Mouse (Mus musculus): Measurements from ENCODE around the gene Scamp1.

The Scamp1 gene

GRCm38 (mm10) chr13:94279420-94279819 lies 6.2 kb downstream of the Scamp1 start:
- DNase-seq (ENCODE audit: low spot score in 2 of 2), result no peak

- no peak for DNase-seq (ENCODE audit: low spot score in 2 of 2)
Measured at GRCm38 (mm10) chr13:94271284-94271683, 14.4 kb downstream of the Scamp1 start.

DNA sequence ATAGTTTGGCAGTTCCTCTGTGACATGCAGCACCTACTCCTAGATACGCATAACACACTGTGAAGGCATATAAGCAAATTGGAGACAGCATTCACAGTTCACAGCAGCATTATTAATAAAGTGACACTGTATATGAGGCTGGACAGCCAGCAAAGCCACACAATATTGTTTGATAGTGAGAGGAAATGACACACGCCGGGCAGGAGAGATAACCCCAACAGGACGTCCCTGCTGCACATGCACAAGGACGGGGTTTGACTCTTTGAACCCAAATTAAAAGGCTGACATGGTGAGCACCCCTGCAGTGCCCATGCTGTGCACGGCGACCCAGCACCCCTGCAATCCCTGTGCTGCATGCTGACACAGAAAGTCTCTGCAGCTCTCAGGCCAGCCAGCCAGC lies 17.5 kb downstream of the Scamp1 start:
- no peak for DNase-seq (ENCODE audit: low spot score in 2 of 2)

DNA sequence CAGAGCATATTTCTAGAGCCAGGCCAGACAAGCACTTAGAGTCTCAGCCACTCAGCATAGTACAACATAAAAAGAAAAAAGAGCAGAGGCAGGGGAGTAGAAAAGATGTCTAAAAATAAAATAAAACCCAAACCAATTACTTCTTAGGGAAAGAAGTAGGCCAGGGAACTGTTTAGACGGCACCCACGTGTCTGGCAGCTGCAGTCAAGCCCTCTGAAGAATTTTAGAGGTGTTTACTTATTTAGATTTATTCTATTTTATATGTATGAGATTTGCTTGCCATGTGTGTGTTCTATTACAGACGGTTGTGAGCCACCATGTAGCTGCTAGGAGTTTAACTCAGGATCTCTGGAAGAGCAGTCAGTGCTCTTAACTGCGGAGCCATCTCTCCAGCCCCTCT lies 18.5 kb downstream of the Scamp1 start:
- DNase-seq (ENCODE audit: low spot score in 2 of 2), result no peak

GRCm38 (mm10) chr13:94266530-94266929 lies 19.1 kb downstream of the Scamp1 start:
- no peak for DNase-seq (ENCODE audit: low spot score in 2 of 2)

DNA sequence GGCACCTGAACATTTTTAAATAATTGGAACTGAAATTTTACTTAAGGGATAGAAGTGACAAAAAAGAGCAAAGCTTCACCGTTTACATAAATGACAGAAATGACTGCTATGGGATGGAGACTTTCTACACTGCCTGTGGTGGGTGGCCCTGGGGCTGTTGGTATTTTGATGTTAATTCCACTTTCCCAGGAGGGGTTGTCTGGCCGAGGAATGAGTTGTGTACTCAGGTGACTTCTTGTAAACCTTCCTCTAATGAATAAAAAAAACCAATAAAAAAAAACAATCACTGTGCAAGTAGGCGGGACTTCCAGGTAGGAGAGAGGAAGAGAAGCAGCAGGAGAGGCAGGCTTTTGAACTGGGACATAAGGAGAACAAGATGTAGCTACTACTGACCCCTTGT lies 20.4 kb downstream of the Scamp1 start:
- no peak for DNase-seq (ENCODE audit: low spot score in 2 of 2)

- DNase-seq (ENCODE audit: low spot score in 2 of 2), result no peak
Measured at GRCm38 (mm10) chr13:94263943-94264342, 21.7 kb downstream of the Scamp1 start.

DNA sequence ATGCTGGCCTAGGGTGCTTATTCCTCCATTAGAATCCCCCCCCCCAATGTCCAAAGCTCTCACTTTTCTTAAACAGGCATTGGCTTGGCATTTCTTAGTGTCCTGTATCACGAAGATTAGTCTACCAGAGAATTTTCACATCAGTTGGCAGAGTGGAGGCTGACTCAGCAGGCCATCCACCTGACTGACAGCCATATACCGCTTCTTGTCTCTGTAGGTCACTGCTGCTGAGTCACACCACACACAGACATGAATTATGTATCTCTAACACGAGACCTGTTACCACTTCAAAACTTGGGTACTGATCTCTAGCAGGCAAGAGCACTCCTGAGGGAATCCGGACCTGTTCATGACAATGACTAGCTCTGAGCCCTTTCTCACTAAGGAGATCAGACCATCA lies 23.1 kb downstream of the Scamp1 start:
- DNase-seq (ENCODE audit: low spot score in 2 of 2), result no peak

- no peak for DNase-seq (ENCODE audit: low spot score in 2 of 2)
Measured at GRCm38 (mm10) chr13:94261624-94262023, 24.0 kb downstream of the Scamp1 start.

- no peak for DNase-seq (ENCODE audit: low spot score in 2 of 2)
Measured at GRCm38 (mm10) chr13:94260961-94261360, 24.7 kb downstream of the Scamp1 start.

DNA sequence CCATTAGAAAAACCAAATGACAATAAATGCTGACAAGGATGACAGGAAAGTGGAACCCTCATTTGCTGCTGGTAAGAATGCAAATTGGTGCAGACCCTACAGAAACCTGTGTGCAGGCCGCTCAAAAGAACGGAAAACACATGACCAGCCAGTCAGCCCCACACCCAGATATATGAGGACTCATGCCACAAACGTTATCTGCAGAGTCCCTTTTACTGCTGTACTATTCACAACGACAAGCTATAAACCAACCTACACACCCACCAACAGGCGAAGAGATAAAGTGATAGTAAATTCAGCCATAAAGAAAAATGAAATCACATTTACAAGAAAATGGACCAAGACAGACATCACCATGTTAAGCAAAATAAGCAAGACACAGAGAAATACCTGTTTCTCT lies 26.4 kb downstream of the Scamp1 start:
- no peak for DNase-seq (ENCODE audit: low spot score in 2 of 2)

DNA sequence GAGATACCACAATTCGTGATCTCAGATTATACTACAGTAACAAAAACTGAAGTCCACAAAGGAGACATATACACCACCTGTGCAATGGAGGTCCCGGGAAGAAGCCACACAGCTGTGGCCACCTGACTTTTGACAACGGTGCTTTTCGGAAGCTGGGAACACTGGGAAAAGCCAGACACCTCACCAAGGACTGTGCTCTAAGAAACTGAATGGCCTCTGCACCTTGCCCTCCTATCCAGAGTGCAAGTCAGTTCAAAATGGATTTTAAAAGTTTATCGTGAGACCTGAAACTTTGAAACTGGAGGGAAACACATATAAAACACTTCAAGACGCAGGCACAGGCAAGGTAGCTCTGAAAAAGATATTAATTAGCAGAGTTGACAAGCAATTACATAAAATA lies 27.1 kb downstream of the Scamp1 start:
- no peak for DNase-seq (ENCODE audit: low spot score in 2 of 2)

- DNase-seq (ENCODE audit: low spot score in 2 of 2), result no peak
Measured at GRCm38 (mm10) chr13:94257711-94258110, 27.9 kb downstream of the Scamp1 start.

- no peak for DNase-seq (ENCODE audit: low spot score in 2 of 2)
Measured at GRCm38 (mm10) chr13:94255176-94255575, 30.5 kb downstream of the Scamp1 start.

DNA sequence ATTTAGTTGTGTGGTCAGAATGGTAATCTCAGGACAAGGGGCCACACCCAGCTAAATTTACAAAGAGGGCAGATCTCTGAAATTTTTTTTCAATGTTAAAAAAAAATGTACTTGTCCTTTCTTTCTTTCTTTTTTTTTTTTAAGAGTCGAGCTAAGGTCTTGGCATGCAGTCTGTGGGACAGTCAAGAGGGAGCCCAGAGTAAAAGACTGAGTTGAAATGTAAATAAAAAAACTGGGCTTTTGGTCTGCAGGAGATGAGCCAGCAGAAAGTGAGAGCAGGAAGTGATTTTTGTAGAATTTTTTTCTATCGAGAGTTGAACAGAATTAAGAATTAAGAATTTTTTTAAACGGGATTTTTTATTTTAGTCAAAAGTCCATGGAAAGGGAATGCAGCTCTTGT lies 31.4 kb downstream of the Scamp1 start:
- no peak for DNase-seq (ENCODE audit: low spot score in 2 of 2)

DNA sequence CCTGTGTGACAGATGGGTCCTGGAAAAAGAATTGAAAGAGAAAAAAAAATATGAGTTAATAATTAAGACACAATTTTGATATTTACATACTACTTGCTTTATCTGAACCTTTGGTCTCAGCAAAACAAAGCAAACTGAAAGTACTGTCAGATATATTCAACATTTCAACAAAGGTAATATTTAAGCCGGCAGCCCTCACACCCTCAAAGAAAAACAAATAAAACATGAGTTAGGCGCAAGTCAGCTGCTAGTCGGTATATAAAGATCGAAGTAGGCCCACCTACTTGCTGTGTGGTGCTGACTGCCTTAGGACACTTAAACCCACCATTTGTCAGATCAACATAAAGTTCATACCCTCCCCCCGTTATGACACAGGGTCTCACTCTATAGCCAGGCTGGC lies 32.6 kb downstream of the Scamp1 start:
- no peak for DNase-seq (ENCODE audit: low spot score in 2 of 2)

DNA sequence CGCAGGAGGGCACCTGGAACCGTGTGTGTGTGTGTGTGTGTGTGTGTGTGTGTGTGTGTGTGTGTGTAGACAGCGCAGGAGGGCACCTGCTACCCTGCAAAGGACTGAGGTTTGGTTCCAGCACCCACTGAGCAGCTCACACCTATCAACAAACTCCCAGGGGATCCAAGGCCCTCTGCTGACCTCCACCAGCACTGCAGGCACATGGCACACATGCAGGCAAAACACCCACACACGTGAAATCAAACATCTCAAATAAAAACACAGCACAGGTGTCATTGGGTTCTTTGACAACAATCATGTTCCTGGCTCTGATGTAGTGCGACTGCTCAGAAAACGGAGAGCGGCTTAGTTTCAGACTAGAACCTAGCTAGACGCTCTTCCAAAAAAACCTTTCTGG lies 34.9 kb downstream of the Scamp1 start:
- no peak for DNase-seq (ENCODE audit: low spot score in 2 of 2)

DNA sequence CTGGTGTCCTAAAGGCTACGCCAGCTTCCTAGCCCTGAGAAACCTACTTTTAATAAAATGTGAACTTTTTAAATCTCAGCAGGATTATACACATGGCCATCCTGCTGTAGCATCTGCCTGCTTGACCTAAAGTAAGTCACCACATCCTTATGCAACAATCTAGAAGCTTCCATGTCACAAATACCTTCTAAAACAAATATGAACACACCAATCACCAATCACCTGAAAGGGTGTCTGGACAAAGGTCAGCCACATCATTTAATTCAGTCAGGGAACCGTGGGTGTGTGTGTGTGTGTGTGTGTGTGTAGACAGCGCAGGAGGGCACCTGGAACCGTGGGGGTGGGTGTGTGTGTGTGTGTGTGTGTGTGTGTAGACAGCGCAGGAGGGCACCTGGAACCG lies 35.5 kb downstream of the Scamp1 start:
- DNase-seq (ENCODE audit: low spot score in 2 of 2), result no peak

DNA sequence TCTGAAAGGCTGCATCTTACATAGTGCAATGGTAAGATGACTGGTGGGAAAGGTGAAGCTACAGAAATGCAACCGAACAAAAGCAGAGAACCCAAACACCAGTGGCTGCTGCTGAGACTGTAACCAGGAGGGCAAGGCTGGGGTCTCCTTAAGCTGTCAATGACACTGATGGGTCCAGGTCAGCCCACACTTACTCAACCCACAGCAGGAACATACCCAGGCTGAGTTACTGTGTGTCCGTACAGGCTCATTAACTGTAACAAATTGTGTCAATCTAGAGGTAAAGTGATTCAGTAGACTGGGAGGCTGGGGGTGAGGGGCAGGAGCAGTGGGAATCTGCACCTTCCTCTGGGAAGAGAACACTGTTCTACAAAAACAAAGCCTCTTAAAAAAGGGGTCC lies 42.8 kb downstream of the Scamp1 start:
- DNase-seq (ENCODE audit: low spot score in 2 of 2), result no peak

DNA sequence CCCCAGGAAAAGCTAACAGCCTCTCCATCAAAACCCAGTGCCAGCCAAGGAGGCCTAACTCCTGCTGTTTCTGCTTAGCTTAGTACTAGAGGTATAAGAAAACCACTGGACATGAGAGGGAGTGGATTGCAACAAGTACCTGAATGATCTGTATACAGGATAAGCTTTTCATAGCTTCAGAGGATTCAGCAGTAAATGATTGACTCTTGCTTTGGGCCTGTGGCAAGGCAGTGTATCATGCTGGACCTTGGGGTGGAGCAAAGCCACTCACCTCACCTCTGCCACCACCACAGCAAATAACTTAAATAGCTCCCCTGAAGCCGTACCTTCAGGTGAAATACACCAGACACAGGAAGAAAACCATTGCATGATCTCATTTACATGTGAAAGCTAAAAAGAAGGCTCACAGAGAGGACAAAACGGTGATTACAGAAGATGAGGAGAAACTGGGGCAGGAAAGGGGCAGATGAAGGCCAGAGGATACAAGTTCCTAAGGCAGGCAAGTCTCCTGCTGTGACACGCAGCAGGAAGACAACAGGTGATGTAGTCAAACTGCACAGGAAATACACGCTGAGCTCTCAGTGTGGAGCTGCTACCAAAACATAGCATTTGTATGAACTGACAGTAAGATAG lies 43.6 kb downstream of the Scamp1 start:
- DNase-seq (ENCODE audit: low spot score in 2 of 2), result no peak

GRCm38 (mm10) chr13:94240873-94241272 lies 44.8 kb downstream of the Scamp1 start:
- no peak for DNase-seq (ENCODE audit: low spot score in 2 of 2)

GRCm38 (mm10) chr13:94240111-94240510 lies 45.5 kb downstream of the Scamp1 start:
- DNase-seq (ENCODE audit: low spot score in 2 of 2), result no peak

DNA sequence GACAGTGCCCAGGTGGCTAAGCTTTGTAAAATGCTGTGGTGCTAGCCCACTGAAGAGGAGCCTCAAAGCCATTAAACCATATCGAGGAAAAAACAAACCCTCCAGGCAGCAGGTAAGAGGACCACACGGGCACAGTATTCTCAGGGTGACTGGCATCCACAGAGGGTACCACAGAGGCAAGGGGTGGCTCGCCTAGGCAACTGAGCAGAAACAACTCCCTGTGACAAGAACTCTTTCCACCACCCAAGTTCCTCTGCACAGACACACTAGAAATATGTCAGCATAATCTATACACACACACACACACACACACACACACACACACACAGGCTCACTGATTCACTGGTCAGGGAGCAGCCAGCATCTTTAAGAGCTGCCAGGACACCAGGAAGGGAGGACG lies 46.2 kb downstream of the Scamp1 start:
- DNase-seq (ENCODE audit: low spot score in 2 of 2), result no peak

DNA sequence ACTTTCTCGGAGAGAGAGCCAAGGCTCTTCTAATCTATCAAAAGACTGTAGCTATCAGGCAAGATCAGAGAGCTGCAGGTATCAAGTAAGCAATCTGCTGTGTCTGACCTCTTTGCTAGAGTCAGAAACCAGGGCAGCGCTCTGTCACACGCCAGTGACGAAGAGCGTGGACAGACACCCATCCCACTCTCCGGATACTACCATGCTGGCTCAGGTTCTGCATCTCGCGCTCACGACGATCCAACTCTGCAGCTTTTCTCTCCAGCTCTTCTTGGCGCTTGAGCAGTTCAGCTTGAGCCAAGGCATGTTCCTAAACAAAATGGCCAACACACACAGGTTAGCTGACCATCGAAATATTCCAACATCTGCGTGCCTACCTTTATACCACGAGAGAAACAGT lies 53.8 kb downstream of the Scamp1 start:
- DNase-seq (ENCODE audit: low spot score in 2 of 2), result no peak

All from right cerebral cortex, postnatal 10 days (tissue).